Mouse (Mus musculus) urinary bladder, postnatal 4 days (tissue): ENCODE results near the gene Tcerg1l.

Experiments
- DNase-seq, 2 experiments: peaks; one replicate each; pipeline ENCODE4 v3.0.0; 2021 to 2022; ENCODE audit warnings: low spot score in 2 of 2

Gene Tcerg1l

DNA sequence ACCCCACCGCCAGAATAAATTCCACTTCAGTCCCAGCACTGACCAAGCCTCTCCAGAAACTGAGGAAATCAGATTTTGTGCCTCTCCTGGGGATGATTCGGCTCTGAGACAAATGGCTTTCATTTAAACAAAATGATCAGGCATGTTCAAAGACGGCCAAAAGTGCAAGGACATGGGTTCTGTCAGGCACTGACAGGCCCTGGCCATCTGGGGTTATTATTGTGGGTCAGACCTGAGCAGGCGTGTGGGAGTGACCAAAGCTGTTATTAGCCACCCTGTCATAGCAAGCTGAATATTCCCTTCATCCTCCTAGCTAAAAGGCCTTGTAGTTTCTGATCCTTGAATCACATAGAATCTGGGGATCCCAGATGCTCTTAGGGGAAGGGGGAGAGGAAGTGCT, 174.6 kb downstream of the Tcerg1l start:
- DNase-seq, result no peak

DNA sequence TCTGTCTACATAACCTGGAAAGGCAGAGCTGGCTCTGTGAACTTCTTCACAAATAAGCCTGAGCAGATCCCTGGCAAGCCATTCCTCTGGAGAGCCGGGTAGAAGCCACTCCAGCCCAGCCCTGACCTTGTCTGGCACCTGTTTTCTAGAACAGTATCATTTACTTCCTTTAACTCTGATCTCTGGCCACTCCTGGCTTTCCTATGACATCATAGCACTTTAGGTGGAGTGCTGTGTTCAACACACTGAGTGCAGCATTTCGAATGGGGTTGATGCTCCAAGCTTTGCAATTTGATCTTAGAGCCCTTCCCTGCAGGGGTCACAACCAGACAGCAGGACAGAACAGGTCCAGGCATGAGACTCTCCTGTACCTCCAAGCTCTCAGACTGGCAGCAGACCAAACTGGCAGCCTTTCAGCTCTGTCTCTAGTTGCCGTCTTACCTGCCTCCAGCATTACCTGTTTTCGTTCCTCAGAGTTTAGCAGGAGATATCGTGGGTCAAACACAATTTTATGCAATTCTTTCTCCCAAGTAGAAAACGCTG, 179.9 kb downstream of the Tcerg1l start:
- DNase-seq, result no peak

DNA sequence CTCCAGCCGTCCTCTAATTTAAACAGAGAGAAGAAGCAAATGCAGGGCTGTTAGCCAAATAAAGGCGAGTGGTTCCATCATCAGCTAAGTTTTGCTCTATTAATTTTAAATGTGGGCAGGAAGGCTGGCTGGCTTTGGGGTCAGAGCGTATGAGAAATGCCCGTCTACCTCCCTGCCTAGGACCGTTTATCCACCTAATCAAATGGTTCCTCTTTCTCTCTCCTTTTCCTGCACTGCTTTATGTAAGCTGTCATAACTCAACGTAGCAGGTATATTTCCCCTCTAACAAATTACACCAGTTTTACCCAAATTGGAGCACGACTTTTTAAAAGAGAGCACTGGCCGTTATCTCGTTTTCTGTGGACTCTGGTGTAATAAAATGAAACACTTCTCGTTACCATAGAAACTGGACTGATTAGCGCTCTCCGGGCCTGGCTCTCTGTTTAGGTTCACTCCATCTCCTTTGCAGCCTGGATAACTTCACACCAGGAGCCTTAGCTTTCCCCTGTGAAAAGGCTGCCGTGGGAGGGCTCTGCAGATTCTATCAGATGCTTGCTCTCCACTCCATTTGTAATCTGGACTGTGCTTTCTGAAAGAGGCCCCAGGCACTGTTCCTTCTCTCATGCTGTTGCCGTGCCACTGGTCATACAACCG, 182.2 kb downstream of the Tcerg1l start:
- no peak for DNase-seq

DNA sequence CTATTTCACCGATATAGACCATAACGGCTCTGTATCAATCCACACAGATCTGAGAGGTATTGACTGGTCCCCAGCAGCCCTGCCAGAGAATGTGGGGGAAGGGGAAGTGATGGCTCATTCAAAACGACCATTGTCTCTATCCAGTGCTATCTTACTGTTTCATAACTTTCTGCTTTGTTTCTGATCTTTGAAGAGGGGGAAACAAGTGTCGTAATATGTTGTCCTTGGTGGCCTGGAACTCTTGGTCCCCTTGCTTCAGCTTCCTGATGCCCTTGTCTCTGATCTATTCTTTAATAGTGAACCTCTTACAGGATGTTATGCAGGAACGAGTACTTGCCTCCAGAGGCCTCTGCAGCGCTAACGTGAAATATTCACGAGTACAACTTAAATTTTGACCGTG, 182.8 kb downstream of the Tcerg1l start:
- DNase-seq, result no peak

DNA sequence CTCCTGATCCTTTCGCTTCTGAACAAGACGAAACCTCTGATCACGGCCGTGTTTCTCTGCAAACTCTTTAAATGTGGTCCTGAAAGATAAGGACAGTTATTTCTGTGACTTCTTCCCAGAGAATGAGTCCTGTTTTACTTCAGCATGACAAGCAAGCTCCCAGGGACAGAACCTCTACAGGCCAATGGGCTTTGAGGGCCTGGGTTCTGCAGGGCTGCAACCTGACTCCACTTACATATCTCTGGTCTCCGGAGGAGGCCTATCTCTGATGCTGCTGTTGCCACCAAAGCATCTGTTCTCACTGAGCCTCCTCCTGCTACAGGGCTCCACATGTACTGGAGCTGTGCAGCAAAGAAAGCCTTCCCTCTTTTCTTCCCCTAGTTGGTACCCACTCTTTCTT, 187.8 kb downstream of the Tcerg1l start:
- no peak for DNase-seq

DNA sequence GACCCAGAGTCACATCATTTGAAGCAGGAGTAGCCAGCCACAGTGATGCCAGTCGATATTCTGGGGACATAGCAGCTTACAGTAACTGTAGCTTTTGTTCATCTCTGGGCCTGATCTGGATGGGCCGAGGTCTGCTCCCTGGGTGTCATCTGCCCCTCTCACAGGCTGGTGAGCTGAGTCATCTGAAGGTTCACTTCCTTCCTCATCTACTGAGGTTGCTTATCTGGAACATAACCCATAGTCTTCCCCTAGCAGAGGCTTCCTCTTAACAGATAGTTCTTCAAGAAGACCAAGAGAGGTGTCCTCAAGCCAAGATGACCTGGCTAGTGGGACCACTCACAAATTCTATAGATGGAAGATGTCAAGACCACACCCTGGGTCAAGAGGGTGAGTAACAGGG, 192.4 kb downstream of the Tcerg1l start:
- no peak for DNase-seq

DNA sequence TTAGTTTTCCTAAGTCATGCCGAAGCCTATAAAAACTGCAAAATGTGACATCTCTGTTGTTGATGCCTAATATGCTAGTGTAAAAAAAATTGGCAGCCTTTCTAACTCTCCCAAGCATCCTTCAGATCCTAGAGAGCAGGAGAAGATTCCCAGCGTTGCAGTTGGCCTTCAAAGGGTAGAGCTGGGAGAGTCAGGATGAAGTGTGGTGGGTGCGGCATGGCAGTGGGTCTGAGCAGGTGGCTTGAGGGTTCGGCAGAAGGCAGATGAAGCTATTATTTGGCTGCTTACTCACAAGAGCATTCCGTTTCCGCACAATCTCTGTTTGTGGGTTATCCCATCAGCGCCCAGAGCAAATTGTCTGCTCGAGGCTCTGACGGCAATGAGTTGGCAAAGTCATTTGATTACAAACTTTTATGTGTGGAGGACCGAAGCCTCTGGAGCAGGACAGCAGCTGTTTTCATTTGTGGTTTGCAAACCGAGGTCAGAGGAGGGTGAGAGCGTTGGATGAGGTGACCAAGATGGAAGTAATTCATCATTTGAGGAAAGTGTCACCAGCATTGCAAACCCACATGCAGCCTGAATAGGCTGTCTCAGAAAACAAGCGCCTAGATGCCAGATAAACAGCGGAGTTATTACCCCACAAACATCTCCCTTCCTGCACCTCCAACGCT, 195.2 kb downstream of the Tcerg1l start:
- DNase-seq, result no peak

DNA sequence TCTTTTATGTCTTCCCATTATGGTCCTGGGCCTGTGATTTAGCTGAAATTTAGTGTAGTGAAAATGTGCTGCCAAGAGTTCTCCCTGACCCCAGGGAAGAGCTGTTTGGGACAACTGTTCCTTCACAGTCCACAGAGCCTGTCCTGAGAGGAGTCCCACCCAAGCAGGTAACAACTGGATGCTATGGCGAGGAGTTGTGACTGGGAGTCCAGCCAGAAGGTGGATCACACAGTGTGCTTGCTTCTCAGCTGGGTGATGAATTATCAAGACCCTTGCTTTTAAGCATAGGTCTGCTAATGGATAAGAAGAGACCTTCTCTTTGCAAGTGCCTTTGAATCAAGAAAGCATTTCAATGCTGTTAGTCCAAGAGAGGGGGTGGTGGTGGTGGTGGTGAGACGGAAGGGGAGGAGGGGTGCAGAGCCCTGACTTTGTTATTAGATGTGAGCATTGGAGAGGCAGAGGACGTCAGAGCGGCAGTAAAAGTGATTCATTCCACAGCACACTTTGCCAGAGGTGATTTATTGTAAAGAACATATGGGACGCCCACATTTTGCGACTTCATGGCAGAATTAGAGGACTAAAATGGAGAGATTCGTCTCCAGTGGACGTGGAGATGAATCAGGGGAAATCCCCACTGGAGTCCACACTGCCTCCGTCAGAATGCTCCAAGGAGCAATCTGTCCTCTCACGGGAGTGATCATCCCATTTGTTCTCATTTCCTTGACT, 198.0 kb downstream of the Tcerg1l start:
- DNase-seq, result no peak

DNA sequence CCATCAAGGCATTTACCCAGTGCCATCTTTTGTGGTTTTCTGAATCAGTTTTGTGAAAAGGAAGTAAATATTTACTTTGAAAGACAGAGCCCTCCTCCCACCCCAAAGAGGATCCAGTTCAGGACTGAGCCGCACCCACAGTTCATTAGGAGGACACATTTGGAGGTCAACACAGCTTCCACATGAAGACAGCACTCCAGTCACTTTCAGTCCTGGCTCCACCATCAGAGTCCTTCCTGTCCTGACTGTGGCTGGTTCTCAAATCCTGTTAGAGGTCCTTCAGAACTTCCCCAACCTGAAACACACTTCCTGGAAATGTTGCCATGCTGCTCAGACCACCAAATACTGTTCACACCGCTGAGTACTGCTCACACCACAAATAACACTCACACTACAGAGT, 201.4 kb downstream of the Tcerg1l start:
- DNase-seq, result no peak

DNA sequence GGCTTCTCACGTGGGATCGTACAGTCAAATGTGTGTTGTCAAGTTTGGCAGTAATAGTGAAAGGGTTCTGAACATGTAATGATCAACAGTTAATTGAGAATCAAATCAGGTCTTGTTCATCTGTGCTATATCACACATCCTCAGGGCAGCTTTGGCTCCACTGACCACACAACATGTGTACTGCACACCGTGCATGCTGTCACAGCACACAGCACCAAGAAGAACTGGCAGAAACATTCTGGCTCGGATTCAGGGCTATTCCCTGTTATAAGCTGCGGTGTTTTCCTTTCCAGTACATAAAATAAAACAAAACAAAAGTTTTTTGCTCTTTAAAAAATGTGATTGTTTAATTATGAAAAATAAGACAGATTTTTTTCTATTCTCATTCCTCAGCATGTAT, 213.3 kb downstream of the Tcerg1l start:
- DNase-seq, result no peak

DNA sequence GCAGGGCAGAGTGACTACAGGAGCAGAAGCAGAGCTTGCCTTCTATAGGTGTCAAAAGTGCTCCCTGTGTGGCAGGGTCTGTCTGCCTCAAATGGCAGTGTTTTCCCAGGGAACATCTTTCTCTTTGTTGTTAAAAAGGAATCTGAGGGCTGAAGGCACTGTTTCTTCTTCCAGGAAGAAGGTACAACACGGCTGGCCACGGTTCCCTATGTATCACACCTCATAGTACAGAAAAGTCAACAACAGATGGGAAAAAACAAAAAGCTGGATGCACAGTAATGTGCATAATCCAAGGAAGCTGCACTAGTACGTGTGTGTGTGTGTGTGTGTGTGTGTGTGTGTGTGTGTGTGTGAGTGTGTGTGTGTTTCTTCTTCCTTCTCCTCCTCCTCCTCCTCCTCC, 215.3 kb downstream of the Tcerg1l start:
- DNase-seq, result no peak

DNA sequence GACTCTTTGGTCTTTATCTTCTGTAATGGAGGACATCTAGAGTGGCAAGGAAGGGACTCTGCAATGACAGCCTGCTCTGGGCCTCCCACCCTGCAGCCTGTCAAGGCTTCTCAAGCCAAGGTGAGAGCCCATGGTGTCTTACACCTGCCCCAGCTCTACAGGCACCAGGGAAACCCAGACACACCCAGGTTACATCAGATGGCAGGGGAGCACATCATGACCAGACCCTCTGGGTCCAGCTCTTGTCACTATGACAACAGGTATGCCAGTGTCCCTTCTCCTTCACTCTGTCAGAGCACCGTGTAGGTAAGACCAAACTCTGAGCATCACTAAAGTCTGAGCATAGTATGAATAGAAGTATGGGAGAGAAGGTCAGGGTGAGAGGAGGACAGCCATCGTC, 218.9 kb downstream of the Tcerg1l start:
- DNase-seq, result no peak

DNA sequence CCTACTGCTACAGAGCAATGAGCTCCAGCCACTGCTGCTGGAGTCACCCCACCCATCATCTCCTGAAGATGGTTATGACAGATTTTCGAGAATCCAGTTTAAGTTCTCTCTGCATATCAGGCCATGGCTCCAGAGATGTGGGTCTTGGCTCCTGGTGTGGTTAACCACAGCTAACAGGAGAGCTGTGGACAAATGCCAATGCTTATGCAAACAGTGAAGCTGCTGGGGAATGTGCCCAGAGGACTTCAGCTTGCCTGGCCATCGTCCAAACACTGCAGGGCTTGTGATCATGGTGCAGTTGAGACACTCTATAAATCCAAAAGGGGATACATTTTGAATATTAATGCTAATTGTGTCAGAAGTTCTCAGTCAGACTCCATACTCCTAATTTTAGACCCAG, 221.5 kb downstream of the Tcerg1l start:
- no peak for DNase-seq

DNA sequence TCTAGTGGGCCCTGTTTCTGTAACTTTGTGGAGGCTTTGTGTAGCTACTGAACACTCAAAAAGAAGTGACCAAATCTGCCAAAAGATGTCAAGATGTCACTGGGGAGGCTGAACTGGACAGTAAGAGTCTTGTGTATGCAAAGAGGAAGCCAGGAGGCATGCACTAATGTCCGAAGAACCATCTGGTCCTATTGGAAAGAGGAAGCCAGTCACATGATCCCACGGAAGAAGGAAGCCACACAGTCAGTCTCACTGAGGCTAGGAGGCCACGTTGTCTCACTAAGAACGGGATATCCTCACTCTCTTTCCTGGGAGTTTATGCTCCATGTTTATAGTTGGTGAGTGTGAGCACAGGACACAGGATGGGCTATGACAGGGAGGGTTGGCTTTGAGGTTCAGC, 227.1 kb downstream of the Tcerg1l start:
- no peak for DNase-seq
